Mouse (Mus musculus): ENCODE data around the gene Musk. TPM values are rescaled to one million over a fixed set of nuclear protein-coding genes. Genes with fewer than 3 reads are reported as not detected.
"Not testable (repeated sequence)": the region's sequence is repeated elsewhere in the genome, so short reads cannot be mapped to it uniquely, and the experiment has no call there.

Musk gene
- 0.51 and 1.3 TPM in 2 replicates for polyA plus RNA-seq (2012; rRNA removed)

GRCm38 (mm10) chr4:58285687-58286086, at the start of gene Musk:
TSS of gene Musk (plus strand) at chr4:58285960.
- DNase-seq (ENCODE audit: low read depth, low spot score), result no peak
- 74% methylated on average over 11 of the region's 11 CpGs for WGBS

DNA sequence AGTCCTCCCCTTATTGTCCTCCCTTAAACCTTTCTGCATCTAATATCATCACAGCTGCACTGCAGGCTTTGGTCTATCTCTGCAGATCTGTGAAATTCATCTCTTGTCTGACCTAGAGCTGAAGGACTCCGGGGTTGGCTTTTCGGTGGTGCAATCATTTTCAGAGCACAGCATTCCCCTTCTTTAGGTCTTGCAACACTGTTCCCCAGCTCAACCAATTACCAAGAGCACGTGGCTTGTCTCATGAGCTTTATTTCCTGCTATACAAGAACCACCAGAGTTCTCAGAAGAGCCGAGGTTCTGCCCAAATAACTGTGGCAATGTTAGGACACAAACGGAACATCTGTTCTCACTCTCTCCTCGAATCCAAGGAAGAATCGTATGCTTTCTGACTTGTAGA, 45.3 kb upstream of the Musk start:
- WGBS, result 68% methylated on average over 7 of the region's 7 CpGs
- DNase-seq (ENCODE audit: low read depth, low spot score), result no peak

GRCm38 (mm10) chr4:58245544-58245943, 40.2 kb upstream of the Musk start:
- WGBS, result 74% methylated on average over 1 of the region's 1 CpGs
- no peak for DNase-seq (ENCODE audit: low read depth, low spot score)

GRCm38 (mm10) chr4:58252381-58252780, 33.4 kb upstream of the Musk start:
- WGBS, result 93% methylated on average over 3 of the region's 3 CpGs

GRCm38 (mm10) chr4:58253410-58253809, 32.4 kb upstream of the Musk start:
- WGBS, result 19% methylated on average over 5 of the region's 5 CpGs
- DNase-seq (ENCODE audit: low read depth, low spot score), result peak; percentile 28

More at GRCm38 (mm10) chr4:58252381-58252780, 33.4 kb upstream of the Musk start:
- no peak for DNase-seq (ENCODE audit: low read depth, low spot score)

DNA sequence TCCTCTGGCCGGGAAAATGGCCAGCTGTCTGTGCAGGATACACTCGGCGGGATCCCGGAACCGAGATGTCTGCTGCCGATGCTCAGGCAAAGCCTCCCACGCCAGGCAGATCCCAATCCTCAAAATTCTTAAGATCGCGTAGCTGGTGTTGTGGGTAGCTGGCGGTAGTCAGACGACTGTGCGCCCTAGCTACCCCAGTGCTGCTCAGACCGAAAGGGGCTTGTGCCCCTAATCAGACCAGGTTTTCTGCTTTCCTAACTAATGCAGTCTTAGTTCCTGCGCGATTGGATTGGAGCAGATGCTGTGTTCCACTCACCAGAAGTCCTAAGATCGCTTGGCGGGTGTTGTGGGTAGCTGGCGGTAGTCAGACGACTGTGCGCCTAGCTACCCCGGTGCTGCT, 25.0 kb upstream of the Musk start:
- 94% methylated on average over 21 of the region's 21 CpGs for WGBS
- not testable (repeated sequence) for DNase-seq (ENCODE audit: low read depth, low spot score)

- WGBS, result 42% methylated on average over 7 of the region's 7 CpGs
- no peak for DNase-seq (ENCODE audit: low read depth, low spot score)
Measured at GRCm38 (mm10) chr4:58266294-58266693, 19.5 kb upstream of the Musk start.

DNA sequence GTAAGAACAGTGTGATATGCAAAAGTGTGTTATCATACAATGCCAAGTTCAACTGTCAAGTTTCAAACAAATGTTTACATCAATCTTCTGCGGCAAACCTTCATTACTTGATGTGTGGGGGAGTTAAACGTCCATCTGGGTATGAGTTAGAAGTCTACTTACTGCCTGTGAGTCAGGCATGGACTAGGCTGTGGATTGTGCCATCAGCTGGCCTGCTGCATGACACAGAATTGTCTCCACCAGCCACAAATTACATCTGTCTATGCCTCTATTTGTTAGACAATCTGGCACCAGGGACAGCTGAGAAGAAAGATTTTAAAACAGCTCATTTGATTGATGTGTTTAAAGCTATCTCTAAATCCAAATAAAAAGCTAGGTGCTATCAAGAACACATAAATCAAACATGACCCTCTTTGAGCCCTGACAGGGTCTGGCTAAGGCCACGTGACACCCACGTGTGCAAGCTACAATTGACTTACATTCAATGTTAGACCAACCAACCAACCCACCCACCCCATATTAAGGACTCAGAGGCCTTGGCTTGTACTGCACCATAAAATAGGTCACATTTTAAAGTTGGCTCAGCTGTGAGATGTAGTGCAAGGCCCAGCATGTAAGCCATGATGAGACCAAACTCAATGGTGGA, 16.7 kb upstream of the Musk start:
- 72% methylated on average over 4 of the region's 4 CpGs for WGBS
- DNase-seq (ENCODE audit: low read depth, low spot score), result no peak

DNA sequence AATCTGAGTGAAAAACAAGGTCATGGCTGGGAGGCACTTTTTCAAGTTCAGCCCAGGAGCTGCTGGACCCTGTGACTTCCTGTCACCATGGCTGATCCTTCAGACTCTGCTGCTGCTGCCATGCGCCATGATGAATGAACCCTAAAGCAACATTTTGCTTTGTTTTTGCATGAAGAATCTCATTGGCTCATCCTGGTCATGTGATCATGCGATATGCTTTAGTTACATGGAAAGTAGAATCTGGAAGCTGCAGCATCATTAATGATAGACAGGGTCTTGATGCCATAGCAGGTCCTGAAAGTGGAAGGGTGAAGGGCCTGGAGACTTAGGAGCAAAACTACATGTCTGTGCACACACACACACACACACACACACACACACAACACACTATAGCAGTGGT, 15.8 kb upstream of the Musk start:
- 94% methylated on average over 2 of the region's 2 CpGs for WGBS
- DNase-seq (ENCODE audit: low read depth, low spot score), result no peak

DNA sequence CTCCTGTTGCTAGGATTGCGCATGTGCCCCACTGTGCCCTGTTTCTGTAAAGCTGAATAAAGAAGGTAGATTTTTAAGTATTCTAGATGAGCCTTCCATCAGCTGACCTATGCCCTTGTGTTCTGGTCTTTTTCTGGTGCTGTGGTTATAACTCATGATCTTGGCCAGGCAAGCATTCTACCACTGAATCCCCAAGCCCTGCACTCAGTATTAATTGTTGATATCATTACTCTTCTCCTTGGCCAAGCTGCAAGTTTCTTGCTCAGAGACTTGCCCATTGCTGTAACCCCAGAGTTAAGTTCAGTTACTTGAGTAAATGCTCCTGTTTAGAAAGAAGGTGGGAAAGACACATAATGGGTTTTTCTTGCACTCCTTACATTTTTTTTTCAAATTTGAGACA, 14.8 kb upstream of the Musk start:
- DNase-seq (ENCODE audit: low read depth, low spot score), result no peak

DNA sequence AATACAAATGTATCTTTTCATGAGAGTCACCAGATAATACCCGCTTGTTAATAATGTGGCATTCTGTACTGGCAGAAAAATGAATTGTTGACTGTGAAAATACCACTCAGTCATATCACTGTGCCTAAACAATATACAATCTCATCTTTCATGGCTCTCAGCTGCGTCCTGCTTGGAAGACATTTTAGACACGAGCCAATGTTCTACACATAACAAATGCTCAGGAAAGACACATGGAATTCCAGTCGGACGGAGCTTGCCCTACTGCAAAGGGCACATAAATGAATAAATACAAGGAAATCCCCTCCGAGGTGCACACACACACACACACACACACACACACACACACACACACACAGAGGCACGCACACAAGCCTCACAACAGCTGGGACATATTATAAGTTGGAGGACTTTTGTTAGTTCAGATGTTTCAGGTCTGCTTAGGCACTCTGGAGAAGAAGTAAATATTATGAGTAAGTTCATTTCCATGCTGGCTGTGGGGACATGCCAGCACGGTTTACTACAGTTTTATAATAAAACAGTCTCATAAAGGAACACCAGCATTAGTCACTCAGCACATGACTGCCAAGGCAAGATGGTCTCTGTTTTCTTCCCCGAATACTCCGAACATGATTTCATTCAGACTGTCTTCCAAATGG, 14.1 kb upstream of the Musk start:
- 51% methylated on average over 10 of the region's 10 CpGs for WGBS
- no peak for DNase-seq (ENCODE audit: low read depth, low spot score)

More for the DNA sequence above, 14.8 kb upstream of the Musk start:
- WGBS, result 87% methylated on average over 1 of the region's 1 CpGs

DNA sequence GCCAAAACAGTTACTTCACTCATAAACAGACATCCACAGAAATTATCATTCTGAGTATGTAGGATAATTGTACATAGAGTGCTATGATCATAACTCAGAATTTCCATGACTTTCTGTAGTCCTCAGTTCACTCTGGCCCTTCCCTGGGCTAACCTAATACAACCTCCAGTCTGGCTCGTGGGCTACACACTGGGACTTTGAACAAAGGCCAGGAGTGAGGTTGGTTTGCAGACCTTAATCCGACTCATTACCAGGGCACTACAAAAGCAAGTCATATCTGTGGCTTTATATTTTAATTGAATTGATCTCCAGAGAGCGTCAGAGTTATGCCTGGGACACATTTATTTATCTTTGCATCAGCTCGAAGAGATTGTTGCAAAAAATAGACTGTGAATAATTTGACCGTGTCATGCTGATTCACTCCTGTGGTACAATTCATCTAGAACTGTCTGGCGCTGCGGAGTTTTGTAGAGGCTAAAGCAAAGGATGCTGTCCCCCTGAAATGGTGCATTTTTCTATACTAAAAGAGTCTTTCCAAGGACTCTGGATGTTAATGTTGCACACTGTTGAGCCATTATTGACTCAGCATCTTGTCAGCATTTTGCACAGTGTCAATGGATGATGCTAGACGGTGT, 10.4 kb upstream of the Musk start:
- 59% methylated on average over 8 of the region's 8 CpGs for WGBS
- DNase-seq (ENCODE audit: low read depth, low spot score), result no peak

DNA sequence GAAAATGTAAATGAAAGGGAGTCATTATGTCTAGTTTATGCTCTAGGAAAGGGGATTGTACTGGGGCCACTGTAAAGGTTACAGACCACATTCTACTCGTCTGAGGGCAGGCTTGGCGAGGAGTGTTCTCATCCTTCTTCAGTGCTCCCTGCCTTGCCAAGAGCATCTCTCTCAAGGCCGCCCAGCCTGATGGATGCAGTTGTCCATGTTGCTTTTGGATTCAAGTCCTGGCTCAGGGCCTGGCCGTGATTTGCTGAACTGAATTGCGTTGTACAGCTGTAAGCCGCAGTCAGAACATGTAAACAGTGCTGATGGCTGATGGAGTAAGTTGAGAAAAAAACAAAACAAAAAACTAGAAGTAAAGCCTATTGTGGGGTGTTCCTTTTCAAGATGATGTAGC, 7.4 kb upstream of the Musk start:
- DNase-seq (ENCODE audit: low read depth, low spot score), result no peak

DNA sequence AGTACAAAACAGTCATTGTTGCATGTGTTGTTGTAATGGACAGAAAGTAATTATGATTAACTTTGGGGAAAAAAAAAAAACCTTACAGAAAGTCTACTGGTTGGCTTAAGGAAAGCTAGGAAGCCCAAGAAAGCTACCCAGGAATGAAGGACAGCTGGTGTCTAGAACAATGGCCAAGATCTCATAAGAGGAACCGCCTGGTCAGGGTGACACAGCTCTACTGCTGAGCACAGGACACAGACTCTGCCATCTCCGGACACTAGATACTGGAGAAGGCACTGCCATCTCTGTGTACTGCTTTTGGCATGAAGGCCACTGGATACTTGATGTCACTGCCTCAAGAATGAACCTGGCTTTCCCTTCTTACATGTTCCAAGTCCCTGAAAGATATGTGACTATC, 5.6 kb upstream of the Musk start:
- 87% methylated on average over 2 of the region's 2 CpGs for WGBS
- no peak for DNase-seq (ENCODE audit: low read depth, low spot score)

More for the DNA sequence above, 7.4 kb upstream of the Musk start:
- 63% methylated on average over 6 of the region's 6 CpGs for WGBS

DNA sequence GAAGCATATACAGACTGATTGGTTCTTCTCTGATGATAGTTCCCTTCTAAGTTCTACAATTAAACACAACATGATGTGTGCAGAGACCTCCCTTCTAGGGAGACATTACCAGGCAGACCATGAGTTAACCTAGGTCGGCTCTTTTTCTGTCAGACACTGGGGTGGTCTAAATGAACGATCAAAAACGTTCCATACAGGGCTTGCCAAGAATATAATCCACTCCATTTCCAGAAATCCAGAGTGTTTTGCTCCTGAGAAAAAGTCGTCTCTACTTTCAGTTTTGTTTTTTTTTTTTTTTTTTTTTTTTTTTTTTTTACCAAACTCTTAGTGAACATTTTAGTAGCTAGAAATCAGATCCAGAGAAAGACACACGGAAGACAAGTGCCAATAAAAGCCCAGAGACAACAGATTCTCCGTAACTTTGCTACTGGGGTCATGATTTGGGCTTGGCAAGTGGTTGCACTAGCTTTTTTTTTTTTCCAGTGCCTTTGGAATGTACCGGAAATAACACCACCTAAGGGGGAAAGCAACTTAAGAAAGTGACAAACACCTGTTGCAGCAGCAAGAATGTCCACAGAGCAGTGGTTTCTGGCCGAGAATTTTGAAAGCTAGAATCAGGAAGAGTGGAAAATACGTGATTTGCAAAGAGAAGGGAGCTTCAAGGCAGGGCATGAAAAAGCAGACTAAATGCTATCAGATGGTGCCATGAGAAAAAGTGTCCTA, 769 bp downstream of the Musk start:
- DNase-seq (ENCODE audit: low read depth, low spot score), result no peak
- 39% methylated on average over 9 of the region's 9 CpGs for WGBS

DNA sequence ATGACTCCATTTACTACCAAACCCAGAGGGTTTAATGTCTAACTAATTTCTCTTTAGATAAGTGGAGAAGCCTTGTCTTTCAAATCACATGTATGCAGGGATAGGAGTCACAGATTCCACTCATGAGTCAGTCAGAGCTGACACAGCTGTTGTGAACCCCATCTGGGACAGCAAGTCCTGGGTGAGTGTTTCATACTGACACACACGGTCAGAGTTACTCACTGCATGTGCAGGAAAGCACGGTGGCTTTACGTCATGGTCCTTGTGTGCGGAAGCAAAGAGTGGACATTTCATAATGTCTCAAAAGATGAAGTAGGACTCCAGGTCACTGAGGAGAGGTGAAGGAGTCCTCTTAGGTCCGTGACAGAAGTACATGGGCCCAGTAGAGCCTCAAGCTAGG, 3.0 kb downstream of the Musk start:
- DNase-seq (ENCODE audit: low read depth, low spot score), result no peak
- 68% methylated on average over 5 of the region's 5 CpGs for WGBS

- WGBS, result 47% methylated on average over 1 of the region's 1 CpGs
- no peak for DNase-seq (ENCODE audit: low read depth, low spot score)
Measured at GRCm38 (mm10) chr4:58291828-58292227, 6.1 kb downstream of the Musk start.

DNA sequence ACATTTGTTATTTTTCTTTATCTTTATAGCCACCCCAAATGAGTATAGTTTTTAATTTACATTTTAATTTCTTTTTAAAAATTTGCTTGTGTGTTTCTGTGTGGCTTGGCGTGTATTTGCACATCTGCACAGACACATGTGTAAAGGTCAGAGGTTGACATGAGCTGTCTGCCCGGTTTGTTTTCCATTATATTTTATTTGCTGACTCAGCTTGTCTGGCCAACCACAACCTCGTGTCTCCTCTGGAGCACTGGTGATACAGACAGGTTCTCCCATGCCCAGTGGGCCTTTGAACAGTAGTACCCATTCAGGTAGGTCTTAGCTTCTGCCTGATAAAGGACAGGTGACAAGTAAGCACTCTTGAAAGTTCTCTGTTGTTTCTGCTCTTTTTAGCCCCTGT, 7.3 kb downstream of the Musk start:
- no peak for DNase-seq (ENCODE audit: low read depth, low spot score)
- 75% methylated on average over 3 of the region's 3 CpGs for WGBS

- no peak for DNase-seq (ENCODE audit: low read depth, low spot score)
- WGBS, result 78% methylated on average over 5 of the region's 5 CpGs
Measured at GRCm38 (mm10) chr4:58303862-58304261, 18.1 kb downstream of the Musk start.

DNA sequence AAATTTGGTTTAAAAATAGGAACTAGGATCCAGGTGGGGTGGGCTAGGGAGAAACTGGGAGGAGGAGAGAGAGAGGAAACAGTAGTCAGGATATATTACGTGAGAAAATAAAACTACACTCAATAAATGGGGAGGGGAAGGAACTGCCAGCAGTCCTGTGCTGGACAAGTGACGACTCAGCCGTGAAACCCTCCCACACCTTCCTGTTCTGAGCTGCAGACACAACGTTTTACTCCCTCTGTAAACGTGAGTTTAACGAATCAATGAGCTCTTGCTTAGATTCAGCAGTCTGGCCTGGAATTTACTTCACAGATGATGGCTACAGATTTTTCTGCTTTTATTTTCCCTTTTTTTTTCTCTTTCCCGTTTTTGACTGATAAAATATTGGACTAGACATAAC, 18.8 kb downstream of the Musk start:
- no peak for DNase-seq (ENCODE audit: low read depth, low spot score)
- 16% methylated on average over 7 of the region's 7 CpGs for WGBS

All from large intestine, adult 2 months (tissue).